Comparison of ENCODE assay signal across 9 mouse cellular contexts in the genomic region with DNA sequence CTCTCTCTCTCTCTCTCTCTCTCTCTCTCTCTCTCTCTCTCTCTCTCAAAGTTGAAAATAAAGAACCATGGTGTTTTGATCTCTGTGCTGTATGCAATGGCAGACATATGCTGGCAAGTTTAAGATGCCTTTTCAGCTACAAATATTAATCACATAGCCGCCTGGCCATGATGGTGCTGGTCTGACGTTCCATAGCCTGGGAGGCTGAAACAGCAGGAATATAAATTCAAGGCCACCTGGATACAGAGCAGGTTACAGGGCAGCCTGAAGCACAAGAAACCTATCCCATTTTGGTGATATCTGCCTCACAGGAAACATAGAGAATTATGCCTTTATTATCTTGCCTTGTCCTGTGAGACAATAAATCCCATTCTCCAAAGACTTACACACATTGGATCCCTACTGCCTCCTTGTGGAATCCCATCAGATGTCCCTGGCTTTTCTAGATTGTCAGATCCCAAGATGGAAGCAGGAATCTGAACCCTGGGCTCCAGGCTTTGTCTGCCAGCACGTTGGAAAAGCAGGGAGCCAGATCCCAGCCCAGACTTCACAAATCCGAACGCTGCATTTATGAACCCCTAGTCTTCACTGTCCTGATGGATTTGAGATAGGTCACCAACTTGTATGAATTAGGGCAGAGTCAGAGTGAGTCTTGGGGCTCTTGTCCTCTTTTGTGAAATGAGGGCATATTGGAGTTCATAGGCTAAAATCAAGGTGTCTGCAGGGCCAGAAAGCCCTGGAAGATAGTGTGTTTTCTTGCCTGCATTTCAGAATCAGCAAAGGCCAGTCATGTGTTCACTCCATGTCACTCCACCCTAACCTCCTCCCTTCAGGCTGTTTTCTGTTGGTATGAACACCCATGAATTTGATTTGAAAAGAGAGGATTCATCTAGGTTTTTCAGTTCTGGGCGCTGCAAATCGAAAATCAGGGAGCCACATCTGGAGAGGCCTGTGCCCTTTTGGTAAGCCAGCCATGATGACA. TPM values are rescaled to one million over a fixed set of nuclear protein-coding genes. Genes with fewer than 3 reads are reported as not detected.
DNase-seq lines count a peak whose midpoint lies in the region; ATAC-seq and TF ChIP-seq lines count a peak whose summit lies in the region.
"Had no signal": no experiment of that assay in that cellular context is flagged by ENCODE, and none has a peak within 500 bp of the region (broad histone marks: within the 10 kb centered on the region; RNA-seq: fewer than 3 reads in every experiment).

No protein-coding gene starts in this region.

- H3K27ac ChIP-seq in kidney, adult 2 months (ENCODE audit: insufficient read depth, low read depth, low read length) = no peak overlapping the region
- no peak overlapping the region for H3K27ac ChIP-seq in CH12.LX (ENCODE audit: insufficient read depth, low read depth)
- peak overlapping the region; percentile 68 for H3K27ac ChIP-seq in bone marrow macrophage, adult 2 months (ENCODE audit: insufficient read depth, low read depth, low read length)
- H3K27ac ChIP-seq in liver, embryonic 14.5 days = no peak overlapping the region
- H3K27ac ChIP-seq: midbrain, embryonic 10.5 days had no signal

- H3K4me3 ChIP-seq in kidney, adult 2 months (ENCODE audit: insufficient read depth, low read depth, low read length) = no peak overlapping the region
- H3K4me3 ChIP-seq in CH12.LX (replicated peaks in 1 of 3; ENCODE audit: low read depth in 2 of 3, low read length in 2 of 3, poor library complexity in 1 of 3) = no peak overlapping the region
- no peak overlapping the region for H3K4me3 ChIP-seq in bone marrow macrophage, adult 2 months (ENCODE audit: insufficient read depth, low read length)
- H3K4me3 ChIP-seq in liver, embryonic 14.5 days (ENCODE audit: insufficient read depth in 1 of 2, low read depth in 2 of 2, low read length in 2 of 2) = no peak overlapping the region
- H3K4me3 ChIP-seq: midbrain, embryonic 10.5 days had no signal

- TF ChIP-seq EP300 in CH12.LX (IDR thresholded peaks at IDR 0.05; ENCODE audit: low read length) = no peak
- TF ChIP-seq EP300 in liver, embryonic 14.5 days (IDR thresholded peaks at IDR 0.05; ENCODE audit: low read depth) = no peak

- dilution Hi-C loops in CH12.LX (cut with MboI; ENCODE audit: extremely low pct_ligation_motif_present, extremely low pct_unique_long_range_greater_than_20kb, low sequenced_read_pairs) = no loop called here

- peak; percentile 22 for DNase-seq in kidney, adult 2 months
- DNase-seq in kidney, adult 18-20 months = no peak
- no peak for DNase-seq in CH12.LX (ENCODE audit: extremely low read depth)
- no peak for DNase-seq in liver, embryonic 14.5 days (ENCODE audit: low read depth in 3 of 3, low spot score in 3 of 3)
- no peak for DNase-seq in right cerebral cortex, adult 2 months (ENCODE audit: low spot score in 2 of 2)
- no peak for DNase-seq in adrenal gland, adult 2 months
- DNase-seq: forebrain, postnatal 0 days had no signal

- H3K9me3 ChIP-seq in CH12.LX (replicated peaks; ENCODE audit: low read length) = peaks cover 6% of the 10 kb centered on the region
- H3K9me3 ChIP-seq in liver, embryonic 14.5 days (ENCODE audit: control insufficient read depth, low read length) = no peaks in the 10 kb centered on the region
- H3K9me3 ChIP-seq: midbrain, embryonic 10.5 days had no signal

- WGBS in kidney, adult 2 months = 83% methylated on average over 7 of the region's 7 CpGs
- 61% methylated on average over 7 of the region's 7 CpGs for WGBS in liver, embryonic 14.5 days (ENCODE audit: insufficient replicate concordance)

- no peaks in the 10 kb centered on the region for H3K27me3 ChIP-seq in kidney, adult 2 months (replicated peaks; ENCODE audit: control insufficient read depth, insufficient read depth, low read length)
- H3K27me3 ChIP-seq in CH12.LX (replicated peaks) = peaks cover 4% of the 10 kb centered on the region
- H3K27me3 ChIP-seq in liver, embryonic 14.5 days (ENCODE audit: control insufficient read depth, insufficient read depth, low read length) = no peaks in the 10 kb centered on the region

- H3K4me1 ChIP-seq in kidney, adult 2 months (ENCODE audit: control insufficient read depth, insufficient read depth, low read length) = no peaks in the 10 kb centered on the region; the same call in 1 of the 2 replicates
- H3K4me1 ChIP-seq in CH12.LX (ENCODE audit: control insufficient read depth in 1 of 2, insufficient read depth in 2 of 2) = peaks cover 19 to 60% of the 10 kb centered on the region in 2 experiments
- peaks cover 45% of the 10 kb centered on the region for H3K4me1 ChIP-seq in bone marrow macrophage, adult 2 months (ENCODE audit: control insufficient read depth, insufficient read depth, low read length)
- peaks cover 0 to 14% of the 10 kb centered on the region in 2 experiments; a peak in 2 of 4 replicates for H3K4me1 ChIP-seq in liver, embryonic 14.5 days (replicated peaks; ENCODE audit: control insufficient read depth in 2 of 2, insufficient read depth in 2 of 2, low read length in 1 of 2)

- H3K36me3 ChIP-seq in kidney, adult 2 months (ENCODE audit: control insufficient read depth, insufficient read depth, low read length) = no peaks in the 10 kb centered on the region
- no peaks in the 10 kb centered on the region for H3K36me3 ChIP-seq in CH12.LX (replicated peaks in 1 of 2; ENCODE audit: control insufficient read depth in 1 of 2, insufficient read depth in 1 of 2, low read length in 1 of 2)
- H3K36me3 ChIP-seq in liver, embryonic 14.5 days (replicated peaks; ENCODE audit: control insufficient read depth, insufficient read depth, low read depth) = no peaks in the 10 kb centered on the region
- H3K36me3 ChIP-seq: midbrain, embryonic 10.5 days had no signal

- peak overlapping the region; percentile 65 for H3K4me2 ChIP-seq in CH12.LX (ENCODE audit: insufficient read depth, low read depth, poor library complexity, severe bottlenecking)
- peak overlapping the region; percentile 48 for H3K4me2 ChIP-seq in liver, embryonic 14.5 days (ENCODE audit: low read depth)

- ATAC-seq in liver, embryonic 14.5 days (ENCODE audit: insufficient read depth) = no peak
- ATAC-seq: forebrain, postnatal 0 days had no signal

- no peaks in the 10 kb centered on the region for H3K79me2 ChIP-seq in CH12.LX (replicated peaks; ENCODE audit: control insufficient read depth, extremely low read depth, insufficient read depth, poor library complexity, severe bottlenecking)

- TF ChIP-seq RAD21 in CH12.LX (IDR thresholded peaks at IDR 0.05; ENCODE audit: low read depth, low read length) = no peak

- no peak for TF ChIP-seq CTCF in kidney, adult 2 months (conservative IDR thresholded peaks at IDR 0.05; ENCODE audit: insufficient read depth, insufficient read length, low read depth, low read length)
- no peak for TF ChIP-seq CTCF in CH12.LX (conservative IDR thresholded peaks at IDR 0.05 in 1 of 2, IDR thresholded peaks at IDR 0.05 in 1 of 2; ENCODE audit: low read depth in 2 of 2, low read length in 2 of 2)
- TF ChIP-seq CTCF in bone marrow macrophage, adult 2 months (IDR thresholded peaks at IDR 0.05; ENCODE audit: low read depth, low read length) = no peak
- no peak for TF ChIP-seq CTCF in liver, embryonic 14.5 days (IDR thresholded peaks at IDR 0.05; ENCODE audit: low read depth)

- in situ Hi-C loops in CH12.LX (cut with MboI; ENCODE audit: low pct_ligation_motif_present, low pct_unique_long_range_greater_than_20kb, low sequenced_read_pairs) = loop anchor here (25.0 kb wide), 1 partner anchor 320 kb away; no protein-coding TSS in a partner anchor

- H3K9ac ChIP-seq in CH12.LX (ENCODE audit: insufficient read depth, low read depth) = peak overlapping the region; percentile 69; the same call in 1 of the 2 replicates
- no peak overlapping the region for H3K9ac ChIP-seq in liver, embryonic 14.5 days (replicated peaks)
- H3K9ac ChIP-seq: forebrain, postnatal 0 days had no signal

- no peak for TF ChIP-seq POLR2A in kidney, adult 2 months (IDR thresholded peaks at IDR 0.05; ENCODE audit: low read depth, low read length)
- no peak for TF ChIP-seq POLR2A in CH12.LX (IDR thresholded peaks at IDR 0.05; ENCODE audit: low read depth, low read length)
- no peak for TF ChIP-seq POLR2A in bone marrow macrophage, adult 2 months (IDR thresholded peaks at IDR 0.05; ENCODE audit: borderline replicate concordance, low read depth, low read length)

TF ChIP-seq in CH12.LX, 34 proteins besides CTCF, POLR2A, EP300 and RAD21:
- TF ChIP-seq CHD1 (IDR thresholded peaks at IDR 0.05; ENCODE audit: low read depth, low read length) (0 out of 2 replicates have a peak, but pooled peaks have one; percentile 16), ETS1 (conservative IDR thresholded peaks at IDR 0.05; ENCODE audit: low read depth, low read length) (no peak), ZMIZ1 (IDR thresholded peaks at IDR 0.05; ENCODE audit: low read depth, low read length) (no peak)

RNA-seq across cellular contexts. Expression of gene Rcbtb2, which starts 5.1 kb away (rescaled TPM):
- polyA plus RNA-seq in kidney, adult 2 months (2012; rRNA removed) = 32.3 and 33.2 TPM in 2 replicates
- total RNA-seq in CH12.LX (2012; rRNA removed) = 36.9 and 40.2 TPM in 2 replicates
- 47.6 and 49.0 TPM in 2 replicates for total RNA-seq in CH12.LX (2014; rRNA removed)
- polyA plus RNA-seq in CH12.LX (2012; ENCODE audit: insufficient read length, low read depth) = 31.7 and 34.1 TPM in 2 replicates
- 371 and 386 TPM in 2 replicates for polyA plus RNA-seq in bone marrow macrophage, adult 2 months (2012; ENCODE audit: insufficient read depth, insufficient read length, missing spikeins)
- polyA plus RNA-seq in liver, embryonic 14.5 days (2012; rRNA removed) = 5.9 and 7.9 TPM in 2 replicates
- 16.0 and 20.3 TPM in 2 replicates for polyA plus RNA-seq in liver, embryonic 14.5 days (2014; fragmentation: Nextera tagmentation; extraction: Ambion mirVana)
- 10 to 100 TPM; 28.6 to 34.3 TPM for total RNA-seq in adrenal gland, adult 2 months (2021)
- polyA plus RNA-seq in adrenal gland, adult 2 months (2012; rRNA removed) = 30.7 and 39.4 TPM in 2 replicates
